In the genomic region with DNA sequence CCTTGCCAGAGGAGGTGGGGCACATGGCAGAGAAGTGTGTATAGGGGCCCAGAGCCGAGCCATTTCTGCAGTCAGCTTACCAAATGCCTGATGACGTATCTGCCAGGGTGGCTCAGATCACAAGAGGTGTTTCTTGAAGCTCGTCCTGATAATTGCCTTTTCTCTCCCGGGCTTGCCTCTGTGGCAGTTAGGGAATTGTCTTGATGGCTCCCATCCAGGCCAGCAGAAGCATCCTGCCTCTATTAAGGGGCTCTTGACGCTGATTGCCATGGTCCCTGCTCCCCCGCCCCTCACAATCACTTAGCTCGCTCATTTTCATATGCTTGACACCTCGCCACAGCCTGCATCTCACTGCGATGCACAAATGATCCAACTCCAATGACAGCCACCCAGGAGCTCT, we compare ENCODE assay signal across 14 mouse cellular contexts. TPM values are rescaled to one million over a fixed set of nuclear protein-coding genes. Genes with fewer than 3 reads are reported as not detected.
DNase-seq lines count a peak whose midpoint lies in the region; ATAC-seq and TF ChIP-seq lines count a peak whose summit lies in the region.
"Had no signal": no experiment of that assay in that cellular context is flagged by ENCODE, and none has a peak within 500 bp of the region (broad histone marks: within the 10 kb centered on the region; RNA-seq: fewer than 3 reads in every experiment).

No protein-coding gene starts in this region.

- no peak overlapping the region for H3K4me3 ChIP-seq in layer of hippocampus, adult 2 months
- no peak overlapping the region for H3K4me3 ChIP-seq in midbrain, embryonic 14.5 days (replicated peaks; ENCODE audit: low read depth, low read length)
- no peak overlapping the region for H3K4me3 ChIP-seq in midbrain, embryonic 10.5 days
- no peak overlapping the region for H3K4me3 ChIP-seq in embryonic facial prominence, embryonic 11.5 days (ENCODE audit: low read depth, low read length)
- H3K4me3 ChIP-seq in forebrain, postnatal 0 days (ENCODE audit: low read depth, low read length), result no peak overlapping the region
- H3K4me3 ChIP-seq: intestine, embryonic 15.5 days; limb, embryonic 12.5 days had no signal

- H3K9ac ChIP-seq in midbrain, embryonic 14.5 days (replicated peaks; ENCODE audit: low read length), result no peak overlapping the region
- H3K9ac ChIP-seq in embryonic facial prominence, embryonic 11.5 days (replicated peaks; ENCODE audit: low read length), result no peak overlapping the region
- H3K9ac ChIP-seq in forebrain, postnatal 0 days, result no peak overlapping the region
- H3K9ac ChIP-seq: intestine, embryonic 15.5 days; limb, embryonic 12.5 days; liver, embryonic 14.5 days had no signal

- peak overlapping the region; percentile 39; the same call in 1 of the 2 replicates for H3K27ac ChIP-seq in layer of hippocampus, adult 2 months
- 0 out of 2 replicates have a peak overlapping the region, but pooled peaks have one; percentile 20 for H3K27ac ChIP-seq in midbrain, embryonic 14.5 days (replicated peaks; ENCODE audit: low read depth, low read length)
- H3K27ac ChIP-seq in midbrain, embryonic 10.5 days (replicated peaks), result no peak overlapping the region
- no peak overlapping the region for H3K27ac ChIP-seq in embryonic facial prominence, embryonic 11.5 days (replicated peaks; ENCODE audit: low read depth, low read length)
- H3K27ac ChIP-seq in forebrain, postnatal 0 days (ENCODE audit: low read depth, low read length), result no peak overlapping the region
- H3K27ac ChIP-seq: intestine, embryonic 15.5 days; limb, embryonic 12.5 days; liver, embryonic 14.5 days had no signal

- peaks cover 20% of the 10 kb centered on the region for H3K4me1 ChIP-seq in midbrain, embryonic 14.5 days (ENCODE audit: control insufficient read depth, insufficient read depth, low read length)
- H3K4me1 ChIP-seq in midbrain, embryonic 10.5 days, result peaks cover 46% of the 10 kb centered on the region
- peaks cover 4% of the 10 kb centered on the region; the same call in 1 of the 2 replicates for H3K4me1 ChIP-seq in embryonic facial prominence, embryonic 11.5 days (ENCODE audit: control insufficient read depth, insufficient read depth, low read length)
- peaks cover 21% of the 10 kb centered on the region for H3K4me1 ChIP-seq in forebrain, postnatal 0 days (ENCODE audit: insufficient read depth)

- H3K9me3 ChIP-seq in midbrain, embryonic 14.5 days (ENCODE audit: control insufficient read depth, low read length), result no peaks in the 10 kb centered on the region
- H3K9me3 ChIP-seq in midbrain, embryonic 10.5 days (replicated peaks), result no peaks in the 10 kb centered on the region
- no peaks in the 10 kb centered on the region for H3K9me3 ChIP-seq in embryonic facial prominence, embryonic 11.5 days (replicated peaks; ENCODE audit: control insufficient read depth, low read length)
- no peaks in the 10 kb centered on the region for H3K9me3 ChIP-seq in forebrain, postnatal 0 days (ENCODE audit: low read length)
- H3K9me3 ChIP-seq: intestine, embryonic 15.5 days; limb, embryonic 12.5 days had no signal

- no peaks in the 10 kb centered on the region for H3K36me3 ChIP-seq in midbrain, embryonic 14.5 days (ENCODE audit: control insufficient read depth, insufficient read depth, low read length)
- no peaks in the 10 kb centered on the region for H3K36me3 ChIP-seq in midbrain, embryonic 10.5 days
- no peaks in the 10 kb centered on the region for H3K36me3 ChIP-seq in embryonic facial prominence, embryonic 11.5 days (replicated peaks; ENCODE audit: control insufficient read depth, insufficient read depth, low read depth, low read length)
- no peaks in the 10 kb centered on the region for H3K36me3 ChIP-seq in forebrain, postnatal 0 days (ENCODE audit: insufficient read depth)
- H3K36me3 ChIP-seq: intestine, embryonic 15.5 days; limb, embryonic 12.5 days had no signal

- DNase-seq in layer of hippocampus, adult 2 months (ENCODE audit: low spot score in 2 of 2), result no peak
- DNase-seq in layer of hippocampus, postnatal 36 days, result no peak
- DNase-seq in midbrain, embryonic 14.5 days, result peak; percentile 43
- no peak for DNase-seq in midbrain, embryonic 10.5 days (ENCODE audit: low spot score)
- DNase-seq in embryonic facial prominence, embryonic 11.5 days (ENCODE audit: low spot score), result no peak
- no peak for DNase-seq in forebrain, postnatal 0 days
- no peak for DNase-seq in gastrocnemius, adult 8-10 months (ENCODE audit: low spot score in 2 of 2)
- DNase-seq: adrenal gland, postnatal 25 days; cerebellum, adult 9-11 months; thymus, adult 18-20 months had no signal

- H3K4me2 ChIP-seq in midbrain, embryonic 14.5 days (ENCODE audit: low read length), result no peak overlapping the region
- H3K4me2 ChIP-seq in embryonic facial prominence, embryonic 11.5 days (ENCODE audit: low read depth, low read length), result no peak overlapping the region
- no peak overlapping the region for H3K4me2 ChIP-seq in forebrain, postnatal 0 days (ENCODE audit: low read depth)
- H3K4me2 ChIP-seq: intestine, embryonic 15.5 days; limb, embryonic 12.5 days had no signal

- peak; percentile 25; the same call in 1 of the 2 replicates for ATAC-seq in midbrain, embryonic 14.5 days (ENCODE audit: low FRiP score, low TSS enrichment)
- ATAC-seq in embryonic facial prominence, embryonic 11.5 days (replicated peaks; ENCODE audit: insufficient number of reproducible peaks, low FRiP score, low TSS enrichment, low read depth), result 0 out of 2 replicates have a peak, but pooled peaks have one; percentile 42
- peak; percentile 32; the same call in 1 of the 2 replicates for ATAC-seq in forebrain, postnatal 0 days
- ATAC-seq in frontal cortex, adult (ENCODE audit: low TSS enrichment), result no peak

- WGBS in midbrain, embryonic 14.5 days, result 39% methylated on average over 9 of the region's 9 CpGs
- WGBS in midbrain, embryonic 10.5 days, result 74% methylated on average over 9 of the region's 9 CpGs
- 59% methylated on average over 9 of the region's 9 CpGs for WGBS in embryonic facial prominence, embryonic 11.5 days
- 28% methylated on average over 9 of the region's 9 CpGs for WGBS in forebrain, postnatal 0 days

- H3K27me3 ChIP-seq in midbrain, embryonic 14.5 days (ENCODE audit: control insufficient read depth, insufficient read depth, low read length), result no peaks in the 10 kb centered on the region
- 0 out of 2 replicates have a peak, but pooled peaks cover 13% of the 10 kb centered on the region for H3K27me3 ChIP-seq in midbrain, embryonic 10.5 days (ENCODE audit: low read depth, poor library complexity, severe bottlenecking)
- H3K27me3 ChIP-seq in embryonic facial prominence, embryonic 11.5 days (ENCODE audit: control insufficient read depth, insufficient read depth, low read length), result no peaks in the 10 kb centered on the region
- H3K27me3 ChIP-seq in forebrain, postnatal 0 days (ENCODE audit: insufficient read depth, low read length), result no peaks in the 10 kb centered on the region
- H3K27me3 ChIP-seq: intestine, embryonic 15.5 days; limb, embryonic 12.5 days had no signal

- TF ChIP-seq CTCF in layer of hippocampus, adult 2 months (conservative IDR thresholded peaks at IDR 0.05), result no peak
- no peak for TF ChIP-seq CTCF in forebrain, postnatal 0 days (IDR thresholded peaks at IDR 0.05; ENCODE audit: low read depth)

RNA-seq across cellular contexts. Expression of a gene that starts 50.5 kb away (rescaled TPM):
- total RNA-seq in layer of hippocampus, adult 2 months (2021), result 10 to 100 TPM; 33.4 to 37.1 TPM
- total RNA-seq in layer of hippocampus, postnatal 36 days (2021), result 10 to 100 TPM; 29.7 to 30.6 TPM
- 30.1 and 41.7 TPM in 2 replicates for polyA plus RNA-seq in midbrain, embryonic 14.5 days (2014; fragmentation: Nextera tagmentation; extraction: Ambion mirVana)
- polyA plus RNA-seq in midbrain, embryonic 10.5 days (2016; fragmentation: Nextera tagmentation; extraction: Ambion mirVana), result 22.5 and 26.3 TPM in 2 replicates
- 13.7 and 16.5 TPM in 2 replicates for polyA plus RNA-seq in embryonic facial prominence, embryonic 11.5 days (2014; fragmentation: Nextera tagmentation; extraction: Ambion mirVana)
- 37.0 and 50.5 TPM in 2 replicates for total RNA-seq in forebrain, postnatal 0 days (2014; rRNA removed)
- polyA plus RNA-seq in forebrain, postnatal 0 days (2015; fragmentation: Nextera tagmentation; extraction: Ambion mirVana), result 30.4 and 31.1 TPM in 2 replicates
- 10 to 100 TPM; 21.1 to 25.9 (median 22.0) TPM for total RNA-seq in gastrocnemius, adult 8-10 months (2022)

Comparison
In these comparisons a context has a peak if more than half of its experiments do, and no peak if none do; other contexts are left out.
1. H3K27ac ChIP-seq: peak in layer of hippocampus, adult 2 months (single experiment) and midbrain, embryonic 14.5 days (single experiment); none in midbrain, embryonic 10.5 days (single experiment), embryonic facial prominence, embryonic 11.5 days (single experiment) and forebrain, postnatal 0 days (single experiment).